Mouse (Mus musculus) embryo, embryonic 10.5 days (tissue): ENCODE measurements around the gene Zc3h8.

Experiments
- DNase-seq: peaks from one replicate; pipeline ENCODE4 v3.0.0-alpha.2; 2015; ENCODE audit warnings: low spot score

The Zc3h8 gene

GRCm38 (mm10) chr2:128943538-128944528 is at the start of gene Zc3h8:
Gene Zc3h8 (minus strand): TSS chr2:128944077.
- peak; percentile 98 for DNase-seq

GRCm38 (mm10) chr2:128984746-128985145 is 40.9 kb upstream of the Zc3h8 start:
- DNase-seq = no peak

GRCm38 (mm10) chr2:128975572-128975971 is 31.7 kb upstream of the Zc3h8 start:
- no peak for DNase-seq

- no peak for DNase-seq
Measured at GRCm38 (mm10) chr2:128972301-128972700, 28.4 kb upstream of the Zc3h8 start.

GRCm38 (mm10) chr2:128968475-128969083 is 24.7 kb upstream of the Zc3h8 start:
- DNase-seq = no peak

DNA sequence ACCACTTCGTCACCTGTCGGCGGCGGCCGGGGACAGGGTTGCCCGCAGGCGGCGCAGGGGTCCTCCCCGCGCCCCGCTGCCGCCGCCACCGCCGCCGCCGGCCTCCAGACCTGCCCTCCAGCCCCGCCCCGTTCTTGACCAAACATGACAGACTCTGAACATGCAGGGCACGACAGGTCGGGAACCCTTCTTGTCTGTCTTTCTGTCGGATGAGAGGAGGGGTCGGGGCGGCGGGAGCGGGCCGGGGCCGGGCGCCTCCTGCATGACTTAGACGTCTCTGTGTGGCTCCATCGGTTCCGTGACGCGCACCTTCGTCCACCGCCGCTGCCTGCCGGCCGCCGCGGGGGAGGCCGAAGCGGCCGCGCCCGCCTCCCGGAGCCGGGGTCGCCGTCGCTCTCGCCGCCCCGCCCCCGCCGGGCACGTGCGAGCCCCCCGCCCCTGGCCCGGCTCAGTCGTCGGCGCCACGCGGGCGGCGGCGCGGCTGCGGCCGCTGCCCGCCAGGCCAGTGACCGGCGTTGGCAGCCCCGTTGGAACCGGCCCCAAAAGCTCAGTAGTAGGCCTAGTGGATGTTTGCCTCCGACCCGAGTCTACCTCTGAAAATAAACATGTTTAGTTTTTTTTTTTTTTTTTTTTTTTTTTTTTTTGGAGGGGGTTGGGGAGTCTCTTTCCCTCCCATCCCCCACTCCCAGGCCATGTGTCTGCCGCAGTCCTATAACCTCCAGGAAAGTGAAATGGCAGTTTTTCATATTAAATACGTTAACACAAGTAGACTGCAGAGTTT is 24.0 kb upstream of the Zc3h8 start, which contains the start of gene Gm10762:
Gene Gm10762, minus strand, starts transcription at position 65 of the 781 bp plus-strand sequence.
- peak; percentile 87 for DNase-seq

DNA sequence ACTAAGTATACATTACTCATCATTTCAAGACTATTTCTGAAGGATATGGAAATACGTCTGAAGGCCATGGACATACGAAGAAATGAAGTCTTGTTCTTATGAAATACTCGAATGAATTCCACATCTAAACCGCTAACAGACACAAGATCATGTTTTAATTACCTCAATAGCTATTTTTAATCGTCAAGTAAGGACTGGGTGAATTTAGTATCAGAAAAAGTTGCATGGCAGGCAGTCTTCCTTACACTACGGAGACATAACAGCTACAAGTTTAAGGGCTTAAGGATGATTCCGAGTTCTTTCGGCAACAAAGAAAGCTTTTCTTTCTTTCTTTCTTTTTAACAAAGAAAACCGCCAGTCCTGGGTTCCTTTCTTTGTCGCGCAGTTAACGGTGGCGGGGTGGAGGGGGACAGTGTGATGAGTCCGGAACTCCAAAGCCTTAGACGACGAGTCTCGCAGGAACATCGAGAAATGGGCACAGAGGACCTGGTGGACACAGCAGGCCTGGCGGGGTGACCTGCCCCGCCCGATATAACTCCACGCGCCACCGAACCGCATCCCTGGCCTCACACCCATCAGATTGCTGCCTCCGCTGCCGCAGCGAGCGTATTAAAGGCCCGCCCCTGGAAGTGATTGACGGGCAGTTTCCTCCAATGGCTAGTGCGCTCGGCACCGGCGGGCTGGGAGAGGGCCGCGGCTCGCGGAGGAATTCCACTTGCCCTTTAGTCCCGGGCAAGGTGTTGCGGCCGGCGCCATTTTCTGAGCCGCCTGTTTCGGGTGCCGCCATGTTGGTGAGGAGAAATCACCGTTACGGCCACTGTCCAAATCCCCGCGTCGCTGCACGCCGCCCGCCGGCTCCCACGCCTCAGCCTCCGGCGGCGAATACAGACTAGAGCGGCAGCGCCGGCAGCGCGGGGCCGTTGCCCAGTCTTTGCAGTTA is 23.0 kb upstream of the Zc3h8 start, which contains the start of gene Zc3h6:
Gene Zc3h6, plus strand, starts transcription at position 762 of the 940 bp plus-strand sequence.
- DNase-seq = peak; percentile 99

GRCm38 (mm10) chr2:128966236-128966635 is 22.4 kb upstream of the Zc3h8 start:
- DNase-seq = peak; percentile 53

DNA sequence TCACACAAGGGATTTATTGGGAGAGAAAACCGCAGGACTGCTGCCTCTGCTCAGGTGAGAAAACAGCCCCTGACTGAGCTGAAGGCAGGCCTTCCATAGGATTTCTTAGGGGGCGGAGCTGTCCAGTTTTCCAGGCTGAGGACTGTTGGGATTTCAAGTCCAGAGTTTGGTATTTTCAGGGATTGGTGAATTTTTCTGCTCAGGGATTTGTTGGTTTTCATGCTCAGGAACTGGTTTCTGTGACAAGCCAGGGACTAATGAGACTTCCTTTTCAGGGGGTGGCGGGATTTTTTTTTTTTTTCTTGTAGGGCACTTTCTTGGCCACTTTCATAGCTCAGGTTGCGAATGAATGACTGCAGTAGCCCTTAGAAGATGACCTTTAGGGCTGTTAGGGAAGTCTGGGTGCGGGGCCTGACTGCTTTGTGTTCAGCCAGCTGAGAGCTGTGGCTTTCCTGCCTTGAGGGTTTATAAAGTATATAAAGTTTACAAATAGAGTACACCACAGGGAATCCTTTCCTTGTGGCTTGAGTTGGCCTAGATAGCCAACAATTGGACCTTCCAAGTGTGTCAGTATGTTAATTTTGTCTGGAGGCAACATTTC is 21.7 kb upstream of the Zc3h8 start:
- peak; percentile 57 for DNase-seq

- DNase-seq = no peak
Measured at GRCm38 (mm10) chr2:128954186-128954585, 10.3 kb upstream of the Zc3h8 start.

DNA sequence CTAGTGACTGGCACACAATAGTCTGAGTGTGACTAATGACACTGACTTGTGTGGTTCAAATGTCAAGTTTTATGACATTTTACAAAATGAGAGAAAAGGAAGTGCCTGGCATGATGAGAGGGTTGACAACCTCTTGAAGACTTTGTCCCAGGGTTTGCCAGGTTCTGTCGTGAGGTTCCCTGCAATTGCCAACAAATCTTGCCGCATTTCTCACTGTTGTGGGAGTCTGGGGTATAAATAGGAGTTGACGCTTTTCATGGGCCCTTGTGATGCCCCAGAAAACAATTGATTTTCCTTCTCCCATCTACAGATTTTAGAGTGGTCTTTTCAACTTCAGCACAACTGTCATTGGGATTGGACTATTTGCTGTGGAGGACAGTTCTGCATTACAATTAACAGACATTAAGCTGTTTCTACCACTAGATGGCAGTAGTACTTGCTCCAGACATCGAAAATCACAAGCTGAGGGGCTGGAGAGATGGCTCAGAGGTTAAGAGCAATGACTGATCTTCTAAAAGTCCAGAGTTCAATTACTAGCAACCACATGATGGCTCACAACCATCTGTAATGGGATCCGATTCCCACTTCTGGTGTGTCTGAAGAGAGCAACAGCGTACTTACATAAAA is 4.2 kb upstream of the Zc3h8 start:
- DNase-seq = peak; percentile 87

DNA sequence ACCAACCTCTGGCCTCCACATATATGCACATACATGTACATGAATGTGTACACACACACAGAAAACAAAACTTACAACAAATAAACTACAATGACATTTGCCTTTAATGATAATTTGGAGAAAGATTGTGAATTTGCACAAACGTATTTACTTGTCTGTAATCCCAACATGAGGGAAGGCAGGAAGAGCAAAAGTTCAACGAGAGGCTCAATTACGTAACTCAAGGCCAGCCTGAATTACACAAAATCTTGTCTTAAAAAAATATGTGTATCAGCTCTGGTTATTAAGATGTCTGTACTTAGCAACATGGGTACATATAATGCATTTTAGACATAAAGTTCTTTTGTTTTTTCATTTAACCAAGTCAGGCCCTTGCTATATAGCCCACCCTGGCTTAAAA is 7.6 kb downstream of the Zc3h8 start:
- DNase-seq = no peak

- no peak for DNase-seq
Measured at GRCm38 (mm10) chr2:128930704-128931103, 13.2 kb downstream of the Zc3h8 start.

DNA sequence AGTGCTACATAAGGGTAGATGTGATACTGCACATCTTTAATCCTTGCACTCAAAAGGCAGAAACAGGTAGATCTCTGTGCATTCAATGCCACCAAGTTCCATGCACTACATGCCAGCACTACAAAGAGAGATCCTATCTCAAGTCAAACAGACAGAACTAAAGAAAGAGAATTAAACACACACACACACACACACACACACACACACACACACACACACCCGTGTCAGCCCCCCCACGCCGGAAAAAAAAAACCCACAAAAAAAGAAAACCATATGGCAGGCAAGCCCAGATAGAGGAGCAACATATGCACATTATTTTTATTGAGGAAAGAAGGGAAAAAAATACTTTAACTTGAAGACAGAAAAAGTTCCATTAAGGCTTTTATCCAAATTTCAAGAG is 15.4 kb downstream of the Zc3h8 start:
- DNase-seq = no peak

GRCm38 (mm10) chr2:128924799-128925198 is 19.1 kb downstream of the Zc3h8 start:
- no peak for DNase-seq

DNA sequence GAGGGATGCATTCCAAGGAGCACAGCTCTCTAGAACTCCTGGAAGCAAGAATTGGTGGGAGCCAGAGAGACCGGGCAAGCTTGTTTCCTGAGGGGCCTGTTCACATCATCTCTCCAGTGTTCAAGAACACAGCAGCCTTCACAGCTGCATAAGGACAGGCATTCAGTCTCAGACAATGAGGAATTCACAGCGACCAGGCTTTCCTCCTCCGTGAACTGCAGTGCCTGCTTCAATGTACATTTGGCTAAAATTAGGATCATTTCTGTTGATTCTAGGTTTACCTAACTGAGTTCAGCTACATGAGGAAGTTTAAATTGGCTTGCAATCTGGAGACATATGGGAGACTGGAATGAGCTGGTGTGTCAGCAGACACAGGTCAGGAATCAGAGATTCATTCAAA is 27.3 kb downstream of the Zc3h8 start:
- no peak for DNase-seq

- no peak for DNase-seq
Measured at GRCm38 (mm10) chr2:128914978-128915377, 28.9 kb downstream of the Zc3h8 start.

- DNase-seq = no peak
Measured at GRCm38 (mm10) chr2:128903661-128904060, 40.2 kb downstream of the Zc3h8 start.

DNA sequence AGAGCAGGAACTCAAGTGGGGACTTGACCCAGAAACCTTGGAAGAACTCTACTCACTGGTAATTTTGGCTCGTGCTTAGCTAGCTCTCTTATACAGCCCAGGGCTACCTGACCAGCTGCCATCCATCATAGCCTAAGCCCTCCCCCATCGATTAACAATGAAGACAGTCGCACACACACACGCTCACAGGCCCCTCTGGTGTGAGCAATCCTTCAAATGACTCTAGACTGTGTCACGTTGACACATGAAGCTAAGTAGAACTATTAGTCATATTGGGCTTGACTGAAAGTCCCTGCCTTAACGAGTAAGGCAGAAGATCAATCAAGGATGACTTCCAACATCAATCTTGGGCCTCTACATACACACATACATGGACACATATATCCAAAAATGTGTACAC is 41.0 kb downstream of the Zc3h8 start:
- no peak for DNase-seq

GRCm38 (mm10) chr2:128892180-128892721 is 51.6 kb downstream of the Zc3h8 start:
- DNase-seq = peak; percentile 31
